ENCODE assay signal across 7 mouse cellular contexts in genomic region chr9:54980674-54981073, GRCm38 (mm10). TPM values are rescaled to one million over a fixed set of nuclear protein-coding genes. Genes with fewer than 3 reads are reported as not detected.
A peak's percentile ranks its signal among the peaks of the same experiment; 100 is the strongest.
DNase-seq lines count a peak whose midpoint lies in the region; ATAC-seq and TF ChIP-seq lines count a peak whose summit lies in the region.

Gene Chrna5, plus strand, starts transcription at chr9:54980880.

- WGBS in lung, embryonic 16.5 days: 69% methylated on average over 8 of the region's 8 CpGs
- 61% methylated on average over 8 of the region's 8 CpGs for WGBS in forebrain, embryonic 13.5 days
- WGBS in limb, embryonic 13.5 days: 68% methylated on average over 8 of the region's 8 CpGs
- 61% methylated on average over 8 of the region's 8 CpGs for WGBS in small intestine, adult 2 months

- no peak for DNase-seq in lung, postnatal 14 days
- no peak for DNase-seq in cerebellum, adult 9-11 months
- DNase-seq in cerebellum, postnatal 14 days: no peak

- no peak for TF ChIP-seq POLR2A in small intestine, adult 2 months (IDR thresholded peaks at IDR 0.05; ENCODE audit: low read depth, low read length)

- H3K27me3 ChIP-seq in lung, embryonic 16.5 days (ENCODE audit: control insufficient read depth, insufficient read depth, low read depth, low read length): peaks cover 36% of the 10 kb centered on the region
- H3K27me3 ChIP-seq in forebrain, embryonic 13.5 days: peaks cover 55% of the 10 kb centered on the region
- H3K27me3 ChIP-seq in limb, embryonic 13.5 days: peaks cover 42% of the 10 kb centered on the region
- peaks cover 27% of the 10 kb centered on the region for H3K27me3 ChIP-seq in small intestine, adult 2 months (ENCODE audit: control insufficient read depth, insufficient read depth, low read length)

- 0 out of 2 replicates have a peak, but pooled peaks cover 3% of the 10 kb centered on the region for H3K4me1 ChIP-seq in lung, embryonic 16.5 days (replicated peaks; ENCODE audit: control insufficient read depth, insufficient read depth, low read length)
- H3K4me1 ChIP-seq in forebrain, embryonic 13.5 days: peaks cover 12% of the 10 kb centered on the region
- H3K4me1 ChIP-seq in limb, embryonic 13.5 days: peaks cover 15% of the 10 kb centered on the region
- peaks cover 4% of the 10 kb centered on the region for H3K4me1 ChIP-seq in small intestine, adult 2 months (ENCODE audit: control insufficient read depth, insufficient read depth, insufficient read length, low read length)

- H3K27ac ChIP-seq in lung, embryonic 16.5 days (ENCODE audit: low read length): no peak within 1 kb of the TSS
- H3K27ac ChIP-seq in forebrain, embryonic 13.5 days: no peak within 1 kb of the TSS
- H3K27ac ChIP-seq in limb, embryonic 13.5 days: no peak within 1 kb of the TSS
- H3K27ac ChIP-seq in small intestine, adult 2 months (ENCODE audit: insufficient read depth, low read depth, low read length): no peak within 1 kb of the TSS

- no peak for TF ChIP-seq CTCF in small intestine, adult 2 months (IDR thresholded peaks at IDR 0.05; ENCODE audit: extremely low read depth, insufficient read length, insufficient replicate concordance, low read depth, low read length)

- H3K36me3 ChIP-seq in lung, embryonic 16.5 days (ENCODE audit: control insufficient read depth, insufficient read depth, low read length): no peaks in the 10 kb centered on the region
- no peaks in the 10 kb centered on the region for H3K36me3 ChIP-seq in forebrain, embryonic 13.5 days (ENCODE audit: poor library complexity, severe bottlenecking)
- no peaks in the 10 kb centered on the region for H3K36me3 ChIP-seq in limb, embryonic 13.5 days
- H3K36me3 ChIP-seq in small intestine, adult 2 months (ENCODE audit: control insufficient read depth, insufficient read depth, low read length): no peaks in the 10 kb centered on the region

- peak within 1 kb of the TSS; percentile 98 for H3K4me2 ChIP-seq in lung, embryonic 16.5 days (ENCODE audit: low read depth, low read length)
- peak within 1 kb of the TSS; percentile 88 for H3K4me2 ChIP-seq in forebrain, embryonic 13.5 days
- peak within 1 kb of the TSS; percentile 90 for H3K4me2 ChIP-seq in limb, embryonic 13.5 days (replicated peaks)

- H3K4me3 ChIP-seq in lung, embryonic 16.5 days (ENCODE audit: low read length): peak within 1 kb of the TSS; percentile 66
- H3K4me3 ChIP-seq in forebrain, embryonic 13.5 days: peak within 1 kb of the TSS; percentile 65
- H3K4me3 ChIP-seq in limb, embryonic 13.5 days: peak within 1 kb of the TSS; percentile 69
- H3K4me3 ChIP-seq in small intestine, adult 2 months (ENCODE audit: low read depth, low read length): peak within 1 kb of the TSS; percentile 78

- ATAC-seq in lung, embryonic 16.5 days (ENCODE audit: low read depth): no peak
- ATAC-seq in forebrain, embryonic 13.5 days: no peak
- ATAC-seq in limb, embryonic 13.5 days (ENCODE audit: low FRiP score, low read depth): no peak

- no peaks in the 10 kb centered on the region for H3K9me3 ChIP-seq in lung, embryonic 16.5 days (ENCODE audit: control insufficient read depth, low read length)
- no peaks in the 10 kb centered on the region for H3K9me3 ChIP-seq in forebrain, embryonic 13.5 days (replicated peaks)
- no peaks in the 10 kb centered on the region for H3K9me3 ChIP-seq in limb, embryonic 13.5 days

- peak within 1 kb of the TSS; percentile 59 for H3K9ac ChIP-seq in lung, embryonic 16.5 days (ENCODE audit: low read length)
- H3K9ac ChIP-seq in forebrain, embryonic 13.5 days: peak within 1 kb of the TSS; percentile 68
- H3K9ac ChIP-seq in limb, embryonic 13.5 days: peak within 1 kb of the TSS; percentile 71

RNA-seq across cellular contexts. Expression of gene Chrna5, which starts in this region (rescaled TPM):
- polyA plus RNA-seq in lung, embryonic 16.5 days (2015; fragmentation: Nextera tagmentation; extraction: Ambion mirVana): 0.14 TPM in 1 of 2 replicates, not detected in the other
- 0.31 and 0.74 TPM in 2 replicates for polyA plus RNA-seq in forebrain, embryonic 13.5 days (2015; fragmentation: Nextera tagmentation; extraction: Ambion mirVana)
- 1.1 and 1.4 TPM in 2 replicates for polyA plus RNA-seq in limb, embryonic 13.5 days (2015; fragmentation: Nextera tagmentation; extraction: Ambion mirVana)
- 0.04 TPM in 1 of 2 replicates, not detected in the other for polyA plus RNA-seq in small intestine, adult 2 months (2012; rRNA removed)
